Mouse (Mus musculus) forebrain, embryonic 13.5 days (tissue): ENCODE measurements around the gene Eef2kmt. TPM values are rescaled to one million over a fixed set of nuclear protein-coding genes. Genes with fewer than 3 reads are reported as not detected.

Experiments used
- ATAC-seq: fragments of 200-750 bp; cut with Nextera tagmentation; 2 replicates; pipeline ENCODE4 v1.8.0; 2017
- H3K27ac ChIP-seq: fragments of 300-500 bp; sonication (generic); 2 replicates; pipeline ENCODE4 v1.5.1; 2015; ENCODE audit warnings: inconsistent platforms, mild to moderate bottlenecking, moderate library complexity
- H3K27me3 ChIP-seq: fragments of 300-500 bp; sonication (generic); 2 replicates; pipeline ENCODE4 v1.6.1; 2015; ENCODE audit warnings: mild to moderate bottlenecking, inconsistent platforms
- H3K36me3 ChIP-seq: fragments of 300-500 bp; sonication (generic); 2 replicates; pipeline ENCODE4 v1.6.1; 2015; ENCODE audit warnings: mild to moderate bottlenecking, inconsistent platforms; ENCODE audit not compliant: poor library complexity, severe bottlenecking
- H3K4me1 ChIP-seq: fragments of 300-500 bp; sonication (generic); 2 replicates; pipeline ENCODE4 v1.6.1; 2015; ENCODE audit warnings: inconsistent platforms
- H3K4me2 ChIP-seq: fragments of 300-500 bp; sonication (generic); 2 replicates; pipeline ENCODE4 v1.6.1; 2015; ENCODE audit warnings: inconsistent platforms, mild to moderate bottlenecking, moderate library complexity
- H3K4me3 ChIP-seq: fragments of 300-500 bp; sonication (generic); 2 replicates; pipeline ENCODE4 v1.5.1; 2015; ENCODE audit warnings: mild to moderate bottlenecking, inconsistent platforms
- H3K9ac ChIP-seq: fragments of 300-500 bp; sonication (generic); 2 replicates; pipeline ENCODE4 v1.6.1; 2015; ENCODE audit warnings: mild to moderate bottlenecking, inconsistent platforms
- H3K9me3 ChIP-seq: fragments of 300-500 bp; sonication (generic); replicated peaks from 2 replicates; pipeline ENCODE4 v1.6.1; 2016; ENCODE audit warnings: inconsistent platforms
- WGBS: fragments of 180-500 bp; shearing (Covaris S2); methylation state at CpG from one replicate; pipeline ENCODE4 v1.1.7; 2015; 5-methylcytosine and 5-hydroxymethylcytosine counted together
- polyA plus RNA-seq: library from polyadenylated mRNA; unstranded; fragments of >200 nt; fragmentation: Nextera tagmentation; extraction: Ambion mirVana; gene quantifications from 2 replicates; pipeline ENCODE4 v1.2.1, GENCODE M21; 2015

Eef2kmt gene
- polyA plus RNA-seq, result 7.2 and 9.5 TPM in 2 replicates

GRCm38 (mm10) chr16:5255779-5256496, at the start of gene Eef2kmt:
TSS of gene Eef2kmt (minus strand) at chr16:5255983.
- H3K4me2 ChIP-seq, result peak within 1 kb of the TSS; percentile 73
- H3K9ac ChIP-seq, result peak within 1 kb of the TSS; percentile 67
- H3K27ac ChIP-seq, result 0 out of 2 replicates have a peak within 1 kb of the TSS, but pooled peaks have one; percentile 12
- H3K4me1 ChIP-seq, result peaks cover 16% of the 10 kb centered on the region
- no peaks in the 10 kb centered on the region for H3K9me3 ChIP-seq
- WGBS, result 1% methylated on average over 57 of the region's 57 CpGs
- ATAC-seq, result peak; percentile 96
- H3K36me3 ChIP-seq, result no peaks in the 10 kb centered on the region
- peak within 1 kb of the TSS; percentile 53 for H3K4me3 ChIP-seq
- no peaks in the 10 kb centered on the region for H3K27me3 ChIP-seq

- no peaks in the 10 kb centered on the region for H3K36me3 ChIP-seq
- no peak overlapping the region for H3K4me2 ChIP-seq
- WGBS, result 78% methylated on average over 5 of the region's 5 CpGs
- H3K9ac ChIP-seq, result no peak overlapping the region
- no peaks in the 10 kb centered on the region for H3K27me3 ChIP-seq
- H3K27ac ChIP-seq, result no peak overlapping the region
- H3K4me1 ChIP-seq, result no peaks in the 10 kb centered on the region
- ATAC-seq, result no peak
- H3K4me3 ChIP-seq, result no peak overlapping the region
- H3K9me3 ChIP-seq, result no peaks in the 10 kb centered on the region
Observed at GRCm38 (mm10) chr16:5295238-5295637, 39.5 kb upstream of the Eef2kmt start.

- no peak overlapping the region for H3K27ac ChIP-seq
- no peak overlapping the region for H3K4me3 ChIP-seq
- no peaks in the 10 kb centered on the region for H3K27me3 ChIP-seq
- no peaks in the 10 kb centered on the region for H3K4me1 ChIP-seq
- no peak for ATAC-seq
- WGBS, result 35% methylated on average over 3 of the region's 3 CpGs
- H3K9ac ChIP-seq, result no peak overlapping the region
- H3K9me3 ChIP-seq, result no peaks in the 10 kb centered on the region
- no peaks in the 10 kb centered on the region for H3K36me3 ChIP-seq
- no peak overlapping the region for H3K4me2 ChIP-seq
Observed at GRCm38 (mm10) chr16:5285376-5285775, 29.6 kb upstream of the Eef2kmt start.

DNA sequence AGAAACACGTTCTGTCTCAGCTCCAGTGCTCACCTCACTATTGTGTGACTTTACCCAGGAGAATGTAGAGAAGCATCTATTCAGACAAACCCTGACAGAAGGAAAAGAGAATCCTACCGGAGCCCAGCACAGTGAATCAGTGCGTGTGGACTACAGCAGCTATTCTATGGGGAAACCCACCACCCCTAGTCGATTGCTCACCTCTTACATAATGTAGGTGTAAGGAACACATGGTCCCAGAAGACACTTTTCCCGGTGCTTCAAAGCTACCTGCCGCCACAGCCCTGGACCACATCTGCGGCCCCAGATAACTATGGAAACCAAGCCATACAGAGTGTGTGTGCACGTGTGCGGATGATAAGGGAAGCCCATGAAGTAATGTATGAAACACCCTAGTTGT, 26.9 kb upstream of the Eef2kmt start:
- Histone ChIP-seq H3K36me3 (no peaks in the 10 kb centered on the region), H3K27me3 (no peaks in the 10 kb centered on the region), H3K4me2 (no peak overlapping the region), H3K4me1 (no peaks in the 10 kb centered on the region), H3K9ac (no peak overlapping the region), H3K27ac (no peak overlapping the region), H3K9me3 (no peaks in the 10 kb centered on the region), H3K4me3 (no peak overlapping the region)
- no peak for ATAC-seq
- WGBS, result 87% methylated on average over 9 of the region's 9 CpGs

DNA sequence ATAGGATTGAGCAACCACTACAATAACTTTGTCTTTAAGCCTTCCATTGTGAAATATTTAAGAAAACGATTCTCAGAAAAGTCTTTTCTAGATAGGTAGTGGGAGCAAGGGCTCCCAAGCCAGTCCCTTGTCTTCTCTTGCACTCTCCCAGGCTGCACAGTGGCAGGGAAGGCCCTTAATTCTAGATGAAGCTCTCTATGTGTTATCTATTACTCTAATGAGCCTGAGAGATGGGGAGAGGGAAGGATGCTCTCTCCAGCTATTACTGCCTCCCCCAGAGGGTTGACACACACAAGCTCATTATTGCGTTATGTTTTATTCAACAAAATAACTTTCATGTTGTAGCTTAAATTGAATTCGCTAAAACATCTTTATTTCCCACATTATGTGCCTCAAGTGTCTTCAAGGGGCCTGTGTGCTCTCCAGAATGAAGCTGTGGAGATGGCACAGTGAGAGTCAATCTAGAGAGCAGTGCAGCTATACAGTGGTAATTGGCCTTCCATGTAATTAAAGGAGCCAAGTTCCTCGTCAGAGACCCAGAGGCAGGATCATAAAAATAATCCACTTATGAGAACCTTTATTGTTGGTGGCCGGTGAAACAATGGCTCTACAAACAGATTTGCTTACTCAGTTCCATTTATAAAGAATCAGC, 23.9 kb upstream of the Eef2kmt start:
- H3K27ac ChIP-seq, result no peak overlapping the region
- no peak overlapping the region for H3K4me3 ChIP-seq
- H3K36me3 ChIP-seq, result no peaks in the 10 kb centered on the region
- no peaks in the 10 kb centered on the region for H3K4me1 ChIP-seq
- 69% methylated on average over 5 of the region's 5 CpGs for WGBS
- H3K9ac ChIP-seq, result no peak overlapping the region
- H3K4me2 ChIP-seq, result no peak overlapping the region
- no peaks in the 10 kb centered on the region for H3K9me3 ChIP-seq
- H3K27me3 ChIP-seq, result no peaks in the 10 kb centered on the region
- no peak for ATAC-seq

DNA sequence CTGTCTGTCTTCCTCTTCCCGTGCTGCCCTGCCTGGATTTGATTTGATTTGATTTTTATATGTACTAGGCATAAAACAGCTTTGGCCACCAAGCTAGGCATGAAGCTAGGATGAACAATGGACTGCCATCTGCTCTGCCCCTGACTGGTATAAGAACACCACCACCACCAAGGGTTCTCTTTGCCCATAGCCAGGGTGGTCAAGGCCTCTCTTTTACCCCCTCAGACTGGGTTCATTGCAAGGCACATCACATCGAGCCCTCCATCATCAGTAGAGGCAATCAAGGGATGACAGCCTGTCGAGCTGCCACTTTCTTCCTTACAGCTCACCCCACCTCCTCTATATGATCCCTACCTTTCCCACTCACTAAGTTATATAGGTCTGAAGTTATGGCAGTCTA, 16.6 kb upstream of the Eef2kmt start:
- Histone ChIP-seq H3K9me3 (no peaks in the 10 kb centered on the region), H3K36me3 (no peaks in the 10 kb centered on the region), H3K4me3 (no peak overlapping the region), H3K4me1 (no peaks in the 10 kb centered on the region), H3K4me2 (no peak overlapping the region), H3K27me3 (no peaks in the 10 kb centered on the region), H3K27ac (no peak overlapping the region), H3K9ac (no peak overlapping the region)
- WGBS, result 88% methylated on average over 3 of the region's 3 CpGs
- no peak for ATAC-seq

GRCm38 (mm10) chr16:5271411-5272035, 15.7 kb upstream of the Eef2kmt start:
- no peak overlapping the region for H3K4me2 ChIP-seq
- H3K4me1 ChIP-seq, result no peaks in the 10 kb centered on the region
- 83% methylated on average over 4 of the region's 4 CpGs for WGBS
- H3K4me3 ChIP-seq, result no peak overlapping the region
- H3K9me3 ChIP-seq, result no peaks in the 10 kb centered on the region
- H3K27ac ChIP-seq, result no peak overlapping the region
- no peaks in the 10 kb centered on the region for H3K27me3 ChIP-seq
- no peak overlapping the region for H3K9ac ChIP-seq
- H3K36me3 ChIP-seq, result no peaks in the 10 kb centered on the region
- no peak for ATAC-seq

DNA sequence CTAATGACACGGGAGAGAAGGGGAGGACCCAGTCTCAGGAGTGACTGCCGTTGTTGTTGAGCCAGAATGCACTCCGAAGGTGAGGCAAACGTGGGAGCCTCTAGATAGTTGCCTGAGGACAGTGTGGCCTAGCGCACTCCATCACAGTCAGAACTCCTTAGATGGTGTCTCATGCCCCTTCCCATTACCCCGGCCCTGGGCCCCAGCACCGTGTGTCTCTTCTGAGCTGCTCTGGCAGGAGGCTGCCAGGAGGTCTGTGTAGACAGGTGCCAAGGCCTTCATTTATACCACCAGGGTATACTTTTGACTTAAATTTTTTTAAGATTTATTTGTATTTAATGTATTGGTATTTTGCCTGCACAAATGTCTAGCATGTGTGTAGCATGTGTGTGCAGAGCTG, 8.1 kb upstream of the Eef2kmt start:
- ATAC-seq, result no peak
- Histone ChIP-seq H3K36me3 (no peaks in the 10 kb centered on the region), H3K27me3 (no peaks in the 10 kb centered on the region), H3K9me3 (peaks cover 11% of the 10 kb centered on the region), H3K4me1 (no peaks in the 10 kb centered on the region), H3K9ac (no peak overlapping the region), H3K4me3 (no peak overlapping the region), H3K4me2 (no peak overlapping the region), H3K27ac (no peak overlapping the region)
- WGBS, result 86% methylated on average over 7 of the region's 7 CpGs

- H3K4me3 ChIP-seq, result no peak overlapping the region
- no peak overlapping the region for H3K9ac ChIP-seq
- peaks cover 11% of the 10 kb centered on the region for H3K9me3 ChIP-seq
- no peak overlapping the region for H3K4me2 ChIP-seq
- no peaks in the 10 kb centered on the region for H3K36me3 ChIP-seq
- no peaks in the 10 kb centered on the region for H3K4me1 ChIP-seq
- no peak for ATAC-seq
- 92% methylated on average over 8 of the region's 8 CpGs for WGBS
- H3K27me3 ChIP-seq, result no peaks in the 10 kb centered on the region
- H3K27ac ChIP-seq, result no peak overlapping the region
Observed at GRCm38 (mm10) chr16:5263156-5263555, 7.4 kb upstream of the Eef2kmt start.

DNA sequence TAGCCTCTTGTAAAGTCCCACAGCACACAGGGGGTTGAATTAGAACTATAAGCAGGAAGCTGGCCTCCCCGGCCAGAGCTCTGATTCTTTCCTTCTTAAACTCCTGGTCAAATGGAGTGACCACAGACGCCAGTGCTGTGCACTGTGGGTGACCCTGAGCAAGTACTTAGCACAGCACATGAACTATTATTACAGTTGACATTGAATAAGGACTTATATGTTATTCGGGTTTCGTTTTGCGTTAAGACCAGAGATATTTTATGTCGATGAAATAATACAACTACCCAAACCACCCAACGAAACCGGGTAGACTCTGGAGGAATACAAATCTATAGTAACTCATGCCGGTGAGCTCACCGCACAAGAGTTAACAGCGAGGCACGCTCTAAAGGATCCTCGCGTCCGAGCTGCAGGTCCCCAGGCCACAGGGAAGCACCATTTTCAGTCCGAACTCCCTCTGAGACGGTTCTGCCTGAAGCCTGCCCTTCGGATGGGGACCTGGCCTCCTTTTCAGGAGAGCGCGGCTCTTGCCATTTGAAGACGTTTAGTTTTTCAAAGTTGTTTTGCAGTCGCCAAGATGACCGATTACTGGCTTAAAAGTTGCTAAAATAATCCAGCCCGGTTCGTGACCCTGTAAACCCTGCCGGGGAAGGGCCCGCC, 572 bp downstream of the Eef2kmt start:
- H3K36me3 ChIP-seq, result 0 out of 2 replicates have a peak, but pooled peaks cover 3% of the 10 kb centered on the region
- H3K9ac ChIP-seq, result peak overlapping the region; percentile 67
- ATAC-seq, result peak; percentile 11; the same call in 1 of the 2 replicates
- 1% methylated on average over 27 of the region's 27 CpGs for WGBS
- 0 out of 2 replicates have a peak overlapping the region, but pooled peaks have one; percentile 12 for H3K27ac ChIP-seq
- H3K4me2 ChIP-seq, result peak overlapping the region; percentile 73
- peak overlapping the region; percentile 53 for H3K4me3 ChIP-seq
- peaks cover 16% of the 10 kb centered on the region for H3K4me1 ChIP-seq
- no peaks in the 10 kb centered on the region for H3K9me3 ChIP-seq
- no peaks in the 10 kb centered on the region for H3K27me3 ChIP-seq

DNA sequence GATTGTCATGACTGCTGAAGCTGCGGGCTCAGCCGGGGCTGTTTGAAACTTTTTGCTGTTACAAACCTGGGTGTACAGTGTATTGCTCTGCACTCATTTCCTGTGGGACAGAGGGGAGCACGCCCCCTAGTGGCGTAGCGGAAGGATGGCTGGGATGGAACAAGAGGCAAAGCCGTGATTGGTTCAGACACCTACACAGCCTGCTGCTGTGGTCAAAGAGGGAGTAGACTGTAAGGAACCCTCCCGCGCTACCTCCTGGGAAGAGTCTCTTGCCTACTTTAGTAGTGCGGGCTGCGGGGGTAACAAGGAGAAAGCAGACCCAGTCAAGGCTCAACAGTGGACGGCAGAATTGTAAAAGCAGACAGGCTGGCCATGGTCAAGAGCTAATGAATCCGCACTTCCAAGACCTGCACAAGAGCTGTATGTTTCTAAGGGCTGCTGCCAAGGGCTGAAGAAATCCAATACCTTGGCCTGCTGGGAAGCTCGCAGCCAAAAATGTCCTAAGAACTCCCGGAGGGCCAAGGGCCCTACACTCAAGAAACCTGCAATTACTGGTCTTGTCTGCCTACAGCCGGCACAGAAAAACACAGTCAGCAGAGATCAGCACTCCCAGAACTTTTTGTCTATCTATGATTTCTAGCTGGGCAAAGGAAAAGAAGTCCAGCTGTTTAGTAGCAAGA, 1.3 kb downstream of the Eef2kmt start:
- Histone ChIP-seq H3K36me3 (0 out of 2 replicates have a peak, but pooled peaks cover 10% of the 10 kb centered on the region), H3K27me3 (no peaks in the 10 kb centered on the region), H3K4me2 (peak overlapping the region; percentile 73), H3K9ac (peak overlapping the region; percentile 67), H3K27ac (no peak overlapping the region), H3K9me3 (no peaks in the 10 kb centered on the region), H3K4me3 (peak overlapping the region; percentile 53), H3K4me1 (peaks cover 16% of the 10 kb centered on the region)
- ATAC-seq, result peak; percentile 37; the same call in 1 of the 2 replicates
- 5% methylated on average over 15 of the region's 15 CpGs for WGBS
